Mouse (Mus musculus) cerebellum, adult 2 months (tissue): Measurements from ENCODE around the gene Slc25a19.

ENCODE experiments used
- CTCF ChIP-seq: fragments of 200-500 bp; IDR thresholded peaks from 2 replicates; pipeline ENCODE4 v1.5.1; 2011; ENCODE audit warnings: low read depth, mild to moderate bottlenecking, control low read depth, low read length, moderate library complexity, borderline replicate concordance; ENCODE audit not compliant: insufficient read depth
- POLR2A ChIP-seq: fragments of 200-500 bp; IDR thresholded peaks from 2 replicates; pipeline ENCODE4 v1.6.1; 2011; ENCODE audit warnings: low read length, control low read depth, borderline replicate concordance; ENCODE audit not compliant: insufficient read depth

DNA sequence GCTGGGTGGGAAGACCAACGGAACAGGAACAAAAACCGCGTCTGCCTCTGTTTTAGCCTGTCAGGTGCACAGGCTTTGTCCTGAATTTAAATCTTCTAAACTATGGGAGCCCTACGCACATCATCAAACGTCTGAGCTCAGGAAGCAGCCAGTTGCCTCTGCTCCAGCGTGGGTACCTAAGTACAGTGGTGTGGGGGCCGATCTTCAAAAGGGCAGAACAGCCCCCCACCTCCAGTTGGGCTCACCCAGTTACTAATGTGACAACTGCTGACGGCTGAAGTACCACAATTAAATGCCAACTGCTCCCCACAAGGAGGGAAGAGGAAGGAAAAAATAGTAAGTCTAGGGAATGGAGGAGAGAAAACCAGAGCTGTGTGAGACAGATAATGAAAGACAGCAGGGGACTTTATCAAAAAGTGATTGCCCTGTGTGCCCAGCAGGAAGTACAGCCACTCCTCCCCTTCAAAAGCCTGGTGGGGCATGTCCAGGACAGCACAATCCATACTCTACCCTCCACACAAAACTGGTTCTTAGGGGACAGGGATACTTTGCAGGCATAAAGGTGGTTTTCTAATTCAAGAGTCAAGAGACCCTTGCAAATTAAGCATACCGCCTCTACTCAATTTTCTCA, 46.3 kb upstream of the Slc25a19 start:
- TF ChIP-seq CTCF, result no peak
- no peak for TF ChIP-seq POLR2A
